Mouse (Mus musculus): Measurements from ENCODE around the gene Itgb6. TPM values are rescaled to one million over a fixed set of nuclear protein-coding genes. Genes with fewer than 3 reads are reported as not detected.

Gene Itgb6
- total and polyA plus RNA-seq, 2 experiments from 2014 or later = 0.51 to 2.4 TPM

- Histone ChIP-seq H3K4me3 (ENCODE audit: low read depth, low read length) (no peak overlapping the region), H3K4me2 (ENCODE audit: low read depth, low read length) (no peak overlapping the region), H3K27ac (ENCODE audit: low read depth) (no peak overlapping the region), H3K27me3 (ENCODE audit: control insufficient read depth, insufficient read depth, low read length) (no peaks in the 10 kb centered on the region), H3K36me3 (replicated peaks; ENCODE audit: control insufficient read depth, insufficient read depth, low read length) (no peaks in the 10 kb centered on the region), H3K9me3 (replicated peaks; ENCODE audit: control insufficient read depth, low read length) (no peaks in the 10 kb centered on the region), H3K9ac (replicated peaks; ENCODE audit: low read depth, low read length) (no peak overlapping the region), H3K4me1 (ENCODE audit: control insufficient read depth, insufficient read depth) (peaks cover 13% of the 10 kb centered on the region; the same call in 1 of the 2 replicates)
- 81% methylated on average over 8 of the region's 8 CpGs for WGBS
- TF ChIP-seq EP300 (IDR thresholded peaks at IDR 0.05; ENCODE audit: low read depth) = no peak
- TF ChIP-seq CTCF (IDR thresholded peaks at IDR 0.05; ENCODE audit: low read depth) = no peak
- no peak for DNase-seq (ENCODE audit: low spot score)
- no peak for ATAC-seq (ENCODE audit: insufficient read depth, low read depth)
Observed at GRCm38 (mm10) chr2:60713857-60714256, 8.6 kb downstream of the Itgb6 start.

DNA sequence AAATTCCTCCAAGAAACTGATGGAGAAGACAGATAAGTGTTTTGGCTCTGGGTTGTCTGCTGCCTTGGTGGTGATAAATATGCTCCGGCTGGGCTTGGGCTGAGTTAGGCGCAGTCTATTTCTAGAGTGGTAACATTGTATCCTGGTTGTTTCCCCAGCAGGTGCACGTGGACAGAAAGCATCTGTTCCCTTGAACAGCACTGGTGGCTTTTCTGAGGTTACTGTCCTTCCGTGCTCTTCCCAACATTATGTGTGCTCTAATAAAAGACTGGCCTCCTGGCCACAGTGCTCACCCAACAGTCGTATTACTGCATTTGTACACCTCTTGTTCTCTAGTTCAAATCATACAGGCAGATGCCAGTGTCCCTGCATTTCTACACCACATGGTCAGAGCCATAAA is 9.6 kb downstream of the Itgb6 start:
- Histone ChIP-seq H3K27ac (ENCODE audit: low read depth) (no peak overlapping the region), H3K9ac (replicated peaks; ENCODE audit: low read depth, low read length) (no peak overlapping the region), H3K27me3 (ENCODE audit: control insufficient read depth, insufficient read depth, low read length) (no peaks in the 10 kb centered on the region), H3K4me1 (ENCODE audit: control insufficient read depth, insufficient read depth) (peaks cover 13% of the 10 kb centered on the region), H3K9me3 (replicated peaks; ENCODE audit: control insufficient read depth, low read length) (no peaks in the 10 kb centered on the region), H3K4me3 (ENCODE audit: low read depth, low read length) (no peak overlapping the region), H3K4me2 (ENCODE audit: low read depth, low read length) (no peak overlapping the region), H3K36me3 (replicated peaks; ENCODE audit: control insufficient read depth, insufficient read depth, low read length) (no peaks in the 10 kb centered on the region)
- TF ChIP-seq CTCF (IDR thresholded peaks at IDR 0.05; ENCODE audit: low read depth) (no peak), EP300 (IDR thresholded peaks at IDR 0.05; ENCODE audit: low read depth) (no peak)
- DNase-seq (ENCODE audit: low spot score) (no peak), ATAC-seq (ENCODE audit: insufficient read depth, low read depth) (no peak)
- 55% methylated on average over 5 of the region's 5 CpGs for WGBS

GRCm38 (mm10) chr2:60712483-60712882 is 10.0 kb downstream of the Itgb6 start:
- 69% methylated on average over 6 of the region's 6 CpGs for WGBS
- Histone ChIP-seq H3K4me2 (ENCODE audit: low read depth, low read length) (no peak overlapping the region), H3K36me3 (replicated peaks; ENCODE audit: control insufficient read depth, insufficient read depth, low read length) (no peaks in the 10 kb centered on the region), H3K27ac (ENCODE audit: low read depth) (no peak overlapping the region), H3K9me3 (replicated peaks; ENCODE audit: control insufficient read depth, low read length) (no peaks in the 10 kb centered on the region), H3K27me3 (ENCODE audit: control insufficient read depth, insufficient read depth, low read length) (no peaks in the 10 kb centered on the region), H3K9ac (replicated peaks; ENCODE audit: low read depth, low read length) (no peak overlapping the region), H3K4me1 (ENCODE audit: control insufficient read depth, insufficient read depth) (peaks cover 13% of the 10 kb centered on the region), H3K4me3 (ENCODE audit: low read depth, low read length) (no peak overlapping the region)
- TF ChIP-seq EP300 (IDR thresholded peaks at IDR 0.05; ENCODE audit: low read depth) (no peak), CTCF (IDR thresholded peaks at IDR 0.05; ENCODE audit: low read depth) (no peak)
- ATAC-seq (ENCODE audit: insufficient read depth, low read depth) (no peak), DNase-seq (ENCODE audit: low spot score) (no peak)

DNA sequence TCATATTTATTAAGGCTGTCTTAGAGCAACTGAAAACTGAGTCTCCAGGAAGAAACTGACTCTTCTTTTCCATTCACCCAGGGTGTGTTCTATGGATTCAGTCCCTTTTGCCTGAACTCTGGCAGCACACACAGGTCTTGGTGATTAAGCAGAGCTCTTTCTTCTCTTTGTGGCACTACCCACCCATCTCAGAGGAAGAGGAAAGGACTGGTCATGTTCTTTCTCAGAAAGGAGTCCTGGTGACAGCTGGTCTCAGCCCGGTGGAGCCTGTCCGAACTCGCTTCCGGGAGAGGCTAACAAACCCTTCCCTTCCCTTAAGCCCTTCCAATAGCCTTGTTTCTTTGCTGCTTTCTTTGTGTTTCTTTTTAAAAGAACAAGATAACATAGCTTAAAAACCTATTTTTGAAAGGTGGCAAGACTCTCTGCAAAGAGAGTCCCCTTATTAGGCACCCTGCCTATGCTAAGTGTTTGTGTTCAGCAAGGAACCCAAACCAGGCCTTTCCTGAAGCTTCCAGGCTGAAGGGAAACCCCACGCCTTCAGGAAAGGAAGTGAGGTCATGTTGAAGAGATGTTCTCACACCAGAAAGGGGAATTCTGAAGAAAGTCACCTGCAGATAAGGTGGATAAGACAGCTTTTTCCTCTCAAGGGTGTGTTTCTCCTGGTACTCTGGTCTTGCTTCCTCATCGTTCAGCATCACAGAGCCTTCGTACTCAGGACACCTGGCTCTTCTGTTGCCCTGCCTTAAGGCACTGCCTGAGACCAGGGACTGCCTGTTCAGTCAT is 11.2 kb downstream of the Itgb6 start:
- Histone ChIP-seq H3K36me3 (replicated peaks; ENCODE audit: control insufficient read depth, insufficient read depth, low read length) (no peaks in the 10 kb centered on the region), H3K9ac (replicated peaks; ENCODE audit: low read depth, low read length) (no peak overlapping the region), H3K27me3 (ENCODE audit: control insufficient read depth, insufficient read depth, low read length) (no peaks in the 10 kb centered on the region), H3K4me2 (ENCODE audit: low read depth, low read length) (no peak overlapping the region), H3K27ac (ENCODE audit: low read depth) (peak overlapping the region; percentile 40), H3K4me1 (ENCODE audit: control insufficient read depth, insufficient read depth) (peaks cover 13% of the 10 kb centered on the region), H3K4me3 (ENCODE audit: low read depth, low read length) (no peak overlapping the region), H3K9me3 (replicated peaks; ENCODE audit: control insufficient read depth, low read length) (no peaks in the 10 kb centered on the region)
- whole genome bisulfite sequencing = 52% methylated on average over 7 of the region's 7 CpGs
- ATAC-seq (ENCODE audit: insufficient read depth, low read depth) (peak; percentile 47; the same call in 1 of the 2 replicates), DNase-seq (ENCODE audit: low spot score) (no peak)
- TF ChIP-seq CTCF (IDR thresholded peaks at IDR 0.05; ENCODE audit: low read depth) = no peak
- no peak for TF ChIP-seq EP300 (IDR thresholded peaks at IDR 0.05; ENCODE audit: low read depth)

DNA sequence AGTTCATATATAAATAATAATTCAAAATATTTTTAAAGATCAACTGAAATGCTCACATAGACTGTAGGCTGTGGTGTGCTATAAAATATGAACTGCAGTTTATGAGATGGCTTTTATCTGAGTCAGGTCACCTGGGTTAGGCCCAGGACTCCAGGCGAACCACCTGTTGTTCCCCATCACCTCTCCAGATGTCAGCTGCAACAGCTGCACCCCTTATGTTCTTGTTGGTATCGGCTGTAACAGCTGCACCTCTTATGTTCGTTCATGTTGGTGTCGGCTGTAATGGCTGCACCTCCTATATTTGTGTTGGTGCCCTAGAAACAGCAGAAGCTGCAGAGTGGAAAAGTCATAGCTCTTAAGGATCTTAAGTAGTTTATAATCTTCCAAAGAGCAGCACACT is 12.1 kb downstream of the Itgb6 start:
- Histone ChIP-seq H3K4me2 (ENCODE audit: low read depth, low read length) (no peak overlapping the region), H3K9me3 (replicated peaks; ENCODE audit: control insufficient read depth, low read length) (no peaks in the 10 kb centered on the region), H3K27ac (ENCODE audit: low read depth) (no peak overlapping the region), H3K4me1 (ENCODE audit: control insufficient read depth, insufficient read depth) (peaks cover 13% of the 10 kb centered on the region), H3K9ac (replicated peaks; ENCODE audit: low read depth, low read length) (no peak overlapping the region), H3K27me3 (ENCODE audit: control insufficient read depth, insufficient read depth, low read length) (no peaks in the 10 kb centered on the region), H3K4me3 (ENCODE audit: low read depth, low read length) (no peak overlapping the region), H3K36me3 (replicated peaks; ENCODE audit: control insufficient read depth, insufficient read depth, low read length) (no peaks in the 10 kb centered on the region)
- DNase-seq (ENCODE audit: low spot score) = no peak
- WGBS = 87% methylated on average over 4 of the region's 4 CpGs
- TF ChIP-seq CTCF (IDR thresholded peaks at IDR 0.05; ENCODE audit: low read depth) (no peak), EP300 (IDR thresholded peaks at IDR 0.05; ENCODE audit: low read depth) (no peak)
- no peak for ATAC-seq (ENCODE audit: insufficient read depth, low read depth)

DNA sequence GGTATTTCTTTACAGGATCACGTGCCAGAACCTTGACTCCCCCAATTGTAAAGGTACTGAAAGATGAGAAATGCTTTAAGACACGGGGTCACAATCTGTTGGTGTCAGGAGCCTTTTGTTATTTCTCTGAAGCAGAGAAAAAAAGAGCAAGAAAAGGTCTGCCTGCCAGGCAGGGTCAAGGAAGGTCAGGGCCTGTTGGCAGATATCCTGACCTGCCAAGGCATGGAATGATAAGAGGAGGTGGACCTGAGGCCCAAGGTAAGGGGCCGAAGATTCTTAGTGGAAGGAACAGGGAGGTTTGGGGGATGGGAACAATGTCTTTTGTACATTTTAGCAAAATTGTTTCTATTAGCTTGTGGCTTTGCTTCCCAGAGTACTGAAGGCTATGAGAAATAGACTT is 13.8 kb downstream of the Itgb6 start:
- no peak for ATAC-seq (ENCODE audit: insufficient read depth, low read depth)
- Histone ChIP-seq H3K9ac (replicated peaks; ENCODE audit: low read depth, low read length) (no peak overlapping the region), H3K36me3 (replicated peaks; ENCODE audit: control insufficient read depth, insufficient read depth, low read length) (no peaks in the 10 kb centered on the region), H3K4me3 (ENCODE audit: low read depth, low read length) (no peak overlapping the region), H3K9me3 (replicated peaks; ENCODE audit: control insufficient read depth, low read length) (no peaks in the 10 kb centered on the region), H3K27ac (ENCODE audit: low read depth) (no peak overlapping the region), H3K4me2 (ENCODE audit: low read depth, low read length) (no peak overlapping the region), H3K27me3 (ENCODE audit: control insufficient read depth, insufficient read depth, low read length) (no peaks in the 10 kb centered on the region), H3K4me1 (ENCODE audit: control insufficient read depth, insufficient read depth) (peaks cover 16% of the 10 kb centered on the region)
- TF ChIP-seq EP300 (IDR thresholded peaks at IDR 0.05; ENCODE audit: low read depth) (no peak), CTCF (IDR thresholded peaks at IDR 0.05; ENCODE audit: low read depth) (no peak)
- no peak for DNase-seq (ENCODE audit: low spot score)
- 29% methylated on average over 3 of the region's 3 CpGs for WGBS
